Mouse (Mus musculus) bone marrow, adult 2 months (tissue): ENCODE measurements at regions not wholly inside any gene's neighbourhood (a gene's known extent, or its start where the extent isn't known, plus 50 kb on each side); places are given as distances from the start of the nearest gene placed in this dataset.

Experiments used
- CTCF ChIP-seq: fragments of 200-500 bp; IDR thresholded peaks from 2 replicates; pipeline ENCODE4 v1.5.1; 2011; ENCODE audit warnings: low read length, control low read depth; ENCODE audit not compliant: control insufficient read depth, insufficient read depth
- POLR2A ChIP-seq: fragments of 200-500 bp; IDR thresholded peaks from 2 replicates; pipeline ENCODE4 v1.6.1; 2011; ENCODE audit warnings: low read depth, mild to moderate bottlenecking, control low read depth, low read length, borderline replicate concordance; ENCODE audit not compliant: control insufficient read depth

- TF ChIP-seq CTCF, result no peak
- TF ChIP-seq POLR2A, result no peak
These were observed 302.7 kb downstream of the Rnf144a start for GRCm38 (mm10) chr12:26112166-26113019.
